Mouse (Mus musculus) adrenal gland, postnatal 14 days (tissue): ENCODE results near the gene Rps6. TPM values are rescaled to one million over a fixed set of nuclear protein-coding genes. Genes with fewer than 3 reads are reported as not detected.
"Not testable (repeated sequence)": the region's sequence is repeated elsewhere in the genome, so short reads cannot be mapped to it uniquely, and the experiment has no call there.

Source experiments
- DNase-seq: peaks from one replicate; pipeline ENCODE4 v3.0.0; 2021; ENCODE audit warnings: mixed read lengths
- total RNA-seq: library from RNA; stranded (reverse); gene quantifications from 2 replicates; pipeline ENCODE4 v1.2.3, GENCODE M21; 2021

The Rps6 gene
- total RNA-seq, 1 experiment from 2014 or later = 834 TPM

GRCm38 (mm10) chr4:86852813-86853590, 4.2 kb downstream of the Rps6 start:
- DNase-seq = peak; percentile 56

GRCm38 (mm10) chr4:86852018-86852417, 5.2 kb downstream of the Rps6 start:
- DNase-seq = no peak

GRCm38 (mm10) chr4:86851331-86851730, 5.9 kb downstream of the Rps6 start:
- no peak for DNase-seq

- DNase-seq = no peak
Measured at GRCm38 (mm10) chr4:86847246-86847645, 10.0 kb downstream of the Rps6 start.

GRCm38 (mm10) chr4:86845384-86845783, 11.8 kb downstream of the Rps6 start:
- DNase-seq = peak; percentile 57

GRCm38 (mm10) chr4:86841141-86841540, 16.1 kb downstream of the Rps6 start:
- not testable (repeated sequence) for DNase-seq

- DNase-seq = no peak
Measured at GRCm38 (mm10) chr4:86831896-86832295, 25.3 kb downstream of the Rps6 start.

- DNase-seq = no peak
Measured at GRCm38 (mm10) chr4:86825143-86825542, 32.1 kb downstream of the Rps6 start.

- DNase-seq = peak; percentile 71
Measured at GRCm38 (mm10) chr4:86823169-86823568, 34.0 kb downstream of the Rps6 start.

- DNase-seq = no peak
Measured at GRCm38 (mm10) chr4:86814850-86815249, 42.4 kb downstream of the Rps6 start.

GRCm38 (mm10) chr4:86810604-86811003, 46.6 kb downstream of the Rps6 start:
- peak; percentile 16 for DNase-seq

Other genes with a start within 250 kb of the Rps6 start
- 8.3 and 10.9 TPM in 2 replicates for gene Haus6, start 245.4 kb downstream of the Rps6 start, total RNA-seq
- 257 and 311 TPM in 2 replicates for gene Plin2, start 187.4 kb downstream of the Rps6 start, total RNA-seq
- 38.8 and 49.0 TPM in 2 replicates for gene Dennd4c, start 108.9 kb downstream of the Rps6 start, total RNA-seq
- 40.3 and 52.8 TPM in 2 replicates for gene Acer2, start 17.0 kb upstream of the Rps6 start, total RNA-seq